In genomic region chr7:45869107-45869670, GRCm38 (mm10) we compare ENCODE assay signal across 10 mouse cellular contexts. TPM values are rescaled to one million over a fixed set of nuclear protein-coding genes. Genes with fewer than 3 reads are reported as not detected.
DNase-seq lines count a peak whose midpoint lies in the region; ATAC-seq and TF ChIP-seq lines count a peak whose summit lies in the region.
"Had no signal": no experiment of that assay in that cellular context is flagged by ENCODE, and none has a peak within 500 bp of the region (broad histone marks: within the 10 kb centered on the region; RNA-seq: fewer than 3 reads in every experiment).

No protein-coding gene starts in this region.

- no peaks in the 10 kb centered on the region for H3K9me3 ChIP-seq in heart, embryonic 15.5 days (replicated peaks)
- H3K9me3 ChIP-seq in embryonic facial prominence, embryonic 12.5 days = no peaks in the 10 kb centered on the region
- no peaks in the 10 kb centered on the region for H3K9me3 ChIP-seq in hindbrain, embryonic 11.5 days (ENCODE audit: control insufficient read depth, low read length)
- no peaks in the 10 kb centered on the region for H3K9me3 ChIP-seq in midbrain, embryonic 16.5 days (replicated peaks; ENCODE audit: control insufficient read depth, low read length, poor library complexity, severe bottlenecking)

- no peak for TF ChIP-seq EP300 in heart, adult 2 months (IDR thresholded peaks at IDR 0.05; ENCODE audit: insufficient read depth, low read depth, low read length)

- DNase-seq in heart, adult 2 months = no peak
- DNase-seq in hindbrain, embryonic 11.5 days (ENCODE audit: low spot score) = peak; percentile 42
- no peak for DNase-seq in spleen, postnatal 36 days (ENCODE audit: low spot score in 2 of 2)
- DNase-seq in natural killer cell, adult 2 months (ENCODE audit: low spot score in 2 of 2) = no peak
- no peak for DNase-seq in frontal cortex, postnatal 14 days (ENCODE audit: low spot score in 2 of 2)
- DNase-seq: lung, postnatal 14 days had no signal

- H3K4me2 ChIP-seq in heart, embryonic 15.5 days = peak overlapping the region; percentile 61
- peak overlapping the region; percentile 65 for H3K4me2 ChIP-seq in embryonic facial prominence, embryonic 12.5 days (replicated peaks)
- peak overlapping the region; percentile 56 for H3K4me2 ChIP-seq in hindbrain, embryonic 11.5 days (replicated peaks; ENCODE audit: low read depth, low read length)
- H3K4me2 ChIP-seq in midbrain, embryonic 16.5 days (ENCODE audit: low read length) = peak overlapping the region; percentile 76

- WGBS in heart, embryonic 15.5 days = 10% methylated on average over 8 of the region's 8 CpGs
- WGBS in heart, adult 2 months = 28% methylated on average over 8 of the region's 8 CpGs
- WGBS in embryonic facial prominence, embryonic 12.5 days = 16% methylated on average over 8 of the region's 8 CpGs
- WGBS in hindbrain, embryonic 11.5 days = 14% methylated on average over 8 of the region's 8 CpGs
- 7% methylated on average over 8 of the region's 8 CpGs for WGBS in midbrain, embryonic 16.5 days

- no peak for ATAC-seq in heart, embryonic 15.5 days (replicated peaks; ENCODE audit: insufficient number of reproducible peaks, insufficient read depth, low FRiP score, low read depth)
- ATAC-seq in embryonic facial prominence, embryonic 12.5 days (ENCODE audit: insufficient number of reproducible peaks, insufficient read depth, low FRiP score, low TSS enrichment) = no peak
- no peak for ATAC-seq in hindbrain, embryonic 11.5 days (ENCODE audit: low FRiP score)
- no peak for ATAC-seq in midbrain, embryonic 16.5 days

- H3K4me1 ChIP-seq in heart, embryonic 15.5 days (replicated peaks) = peaks cover 52% of the 10 kb centered on the region
- peaks cover 7% of the 10 kb centered on the region for H3K4me1 ChIP-seq in heart, adult 2 months (ENCODE audit: control insufficient read depth, insufficient read depth, low read length)
- peaks cover 44% of the 10 kb centered on the region for H3K4me1 ChIP-seq in embryonic facial prominence, embryonic 12.5 days
- peaks cover 15% of the 10 kb centered on the region for H3K4me1 ChIP-seq in hindbrain, embryonic 11.5 days (replicated peaks; ENCODE audit: control insufficient read depth, insufficient read depth, low read length)
- H3K4me1 ChIP-seq in midbrain, embryonic 16.5 days (ENCODE audit: control insufficient read depth, insufficient read depth, low read length) = peaks cover 34% of the 10 kb centered on the region

- peaks cover 48% of the 10 kb centered on the region for H3K27me3 ChIP-seq in heart, embryonic 15.5 days
- peaks cover 7% of the 10 kb centered on the region for H3K27me3 ChIP-seq in heart, adult 2 months (ENCODE audit: control insufficient read depth, insufficient read depth, low read length)
- peaks cover 56% of the 10 kb centered on the region for H3K27me3 ChIP-seq in embryonic facial prominence, embryonic 12.5 days
- H3K27me3 ChIP-seq in hindbrain, embryonic 11.5 days (ENCODE audit: control insufficient read depth, insufficient read depth, low read length) = peaks cover 39% of the 10 kb centered on the region
- H3K27me3 ChIP-seq in midbrain, embryonic 16.5 days (ENCODE audit: control insufficient read depth, insufficient read depth, low read depth, low read length) = no peaks in the 10 kb centered on the region

- H3K27ac ChIP-seq in heart, embryonic 15.5 days = no peak overlapping the region
- no peak overlapping the region for H3K27ac ChIP-seq in heart, adult 2 months
- no peak overlapping the region for H3K27ac ChIP-seq in embryonic facial prominence, embryonic 12.5 days
- no peak overlapping the region for H3K27ac ChIP-seq in hindbrain, embryonic 11.5 days (ENCODE audit: low read depth, low read length)
- H3K27ac ChIP-seq in midbrain, embryonic 16.5 days (ENCODE audit: low read length) = peak overlapping the region; percentile 19

- no peak for TF ChIP-seq CTCF in heart, adult 2 months (IDR thresholded peaks at IDR 0.05)

- intact Hi-C loops in heart, adult 2 months (cut with DNase I) = no loop called here

- H3K9ac ChIP-seq in heart, embryonic 15.5 days = peak overlapping the region; percentile 33; the same call in 1 of the 2 replicates
- no peak overlapping the region for H3K9ac ChIP-seq in heart, adult 2 months (ENCODE audit: low read depth, low read length)
- H3K9ac ChIP-seq in embryonic facial prominence, embryonic 12.5 days = peak overlapping the region; percentile 20; the same call in 1 of the 2 replicates
- peak overlapping the region; percentile 50 for H3K9ac ChIP-seq in hindbrain, embryonic 11.5 days (ENCODE audit: low read depth, low read length)
- peak overlapping the region; percentile 93 for H3K9ac ChIP-seq in midbrain, embryonic 16.5 days (ENCODE audit: low read depth, low read length)

- no peaks in the 10 kb centered on the region for H3K36me3 ChIP-seq in heart, embryonic 15.5 days
- H3K36me3 ChIP-seq in heart, adult 2 months (ENCODE audit: control insufficient read depth, insufficient read depth, low read length) = peaks cover 1% of the 10 kb centered on the region
- H3K36me3 ChIP-seq in embryonic facial prominence, embryonic 12.5 days = 0 out of 2 replicates have a peak, but pooled peaks cover 3% of the 10 kb centered on the region
- no peaks in the 10 kb centered on the region for H3K36me3 ChIP-seq in hindbrain, embryonic 11.5 days (ENCODE audit: control insufficient read depth, insufficient read depth, low read length)
- no peaks in the 10 kb centered on the region for H3K36me3 ChIP-seq in midbrain, embryonic 16.5 days (ENCODE audit: control insufficient read depth, insufficient read depth, low read length)

- no peak for TF ChIP-seq POLR2A in heart, adult 2 months (IDR thresholded peaks at IDR 0.05; ENCODE audit: insufficient read depth, low read depth, low read length)

- H3K79me2 ChIP-seq in heart, adult 2 months (replicated peaks; ENCODE audit: control insufficient read depth, insufficient read depth, low read length) = 0 out of 2 replicates have a peak, but pooled peaks cover under 1% of the 10 kb centered on the region

- H3K4me3 ChIP-seq in heart, embryonic 15.5 days = peak overlapping the region; percentile 31
- no peak overlapping the region for H3K4me3 ChIP-seq in heart, adult 2 months
- H3K4me3 ChIP-seq in embryonic facial prominence, embryonic 12.5 days = 0 out of 2 replicates have a peak overlapping the region, but pooled peaks have one; percentile 32
- peak overlapping the region; percentile 28 for H3K4me3 ChIP-seq in hindbrain, embryonic 11.5 days (ENCODE audit: low read depth, low read length)
- peak overlapping the region; percentile 62 for H3K4me3 ChIP-seq in midbrain, embryonic 16.5 days (ENCODE audit: low read depth, low read length)

RNA-seq across cellular contexts. Expression of gene Kdelr1, which starts 3.4 kb away (rescaled TPM):
- 54.6 and 65.0 TPM in 2 replicates for polyA plus RNA-seq in heart, embryonic 15.5 days (2015; fragmentation: Nextera tagmentation; extraction: Ambion mirVana)
- 100 to 1,000 TPM; 107 to 126 TPM for total RNA-seq in heart, adult 2 months (2021)
- 254 and 344 TPM in 2 replicates for polyA plus RNA-seq in heart, adult 2 months (2012; rRNA removed)
- polyA plus RNA-seq in embryonic facial prominence, embryonic 12.5 days (2016; fragmentation: Nextera tagmentation; extraction: Ambion mirVana) = 53.6 and 66.3 TPM in 2 replicates
- polyA plus RNA-seq in hindbrain, embryonic 11.5 days (2014; fragmentation: Nextera tagmentation; extraction: Ambion mirVana) = 75.9 and 99.4 TPM in 2 replicates
- 52.2 and 55.0 TPM in 2 replicates for polyA plus RNA-seq in midbrain, embryonic 16.5 days (2015; fragmentation: Nextera tagmentation; extraction: Ambion mirVana)

RNA-seq across cellular contexts. Expression of gene Grin2d, which starts 9.0 kb away (rescaled TPM):
- polyA plus RNA-seq in heart, embryonic 15.5 days (2015; fragmentation: Nextera tagmentation; extraction: Ambion mirVana) = 0.21 and 0.27 TPM in 2 replicates
- total RNA-seq in heart, adult 2 months (2021) = under 1 TPM; 0.31 to 0.43 TPM
- 0.56 and 0.92 TPM in 2 replicates for polyA plus RNA-seq in heart, adult 2 months (2012; rRNA removed)
- 0.56 and 0.64 TPM in 2 replicates for polyA plus RNA-seq in embryonic facial prominence, embryonic 12.5 days (2016; fragmentation: Nextera tagmentation; extraction: Ambion mirVana)
- polyA plus RNA-seq in hindbrain, embryonic 11.5 days (2014; fragmentation: Nextera tagmentation; extraction: Ambion mirVana) = 0.39 and 0.42 TPM in 2 replicates
- polyA plus RNA-seq in midbrain, embryonic 16.5 days (2015; fragmentation: Nextera tagmentation; extraction: Ambion mirVana) = 3.4 and 4.8 TPM in 2 replicates
- total RNA-seq: granulocyte monocyte progenitor cell, adult 5-6 weeks had no signal

RNA-seq across cellular contexts. Expression of gene Syngr4, which starts 27.3 kb away (rescaled TPM):
- 0.65 and 0.76 TPM in 2 replicates for polyA plus RNA-seq in heart, embryonic 15.5 days (2015; fragmentation: Nextera tagmentation; extraction: Ambion mirVana)
- total RNA-seq in heart, adult 2 months (2021) = not detected
- 0.38 and 0.53 TPM in 2 replicates for polyA plus RNA-seq in heart, adult 2 months (2012; rRNA removed)
- polyA plus RNA-seq in embryonic facial prominence, embryonic 12.5 days (2016; fragmentation: Nextera tagmentation; extraction: Ambion mirVana) = 0.33 and 0.82 TPM in 2 replicates
- 0.63 and 0.99 TPM in 2 replicates for polyA plus RNA-seq in hindbrain, embryonic 11.5 days (2014; fragmentation: Nextera tagmentation; extraction: Ambion mirVana)
- not detected in 2 replicates for polyA plus RNA-seq in midbrain, embryonic 16.5 days (2015; fragmentation: Nextera tagmentation; extraction: Ambion mirVana)

RNA-seq across cellular contexts. Expression of gene Tmem143, which starts 27.6 kb away (rescaled TPM):
- 6.6 and 8.0 TPM in 2 replicates for polyA plus RNA-seq in heart, embryonic 15.5 days (2015; fragmentation: Nextera tagmentation; extraction: Ambion mirVana)
- total RNA-seq in heart, adult 2 months (2021) = 100 to 1,000 TPM; 113 to 132 TPM
- polyA plus RNA-seq in heart, adult 2 months (2012; rRNA removed) = 205 and 206 TPM in 2 replicates
- polyA plus RNA-seq in embryonic facial prominence, embryonic 12.5 days (2016; fragmentation: Nextera tagmentation; extraction: Ambion mirVana) = 5.7 and 6.5 TPM in 2 replicates
- polyA plus RNA-seq in hindbrain, embryonic 11.5 days (2014; fragmentation: Nextera tagmentation; extraction: Ambion mirVana) = 3.1 and 4.6 TPM in 2 replicates
- 6.3 and 6.9 TPM in 2 replicates for polyA plus RNA-seq in midbrain, embryonic 16.5 days (2015; fragmentation: Nextera tagmentation; extraction: Ambion mirVana)

RNA-seq across cellular contexts. Expression of gene Grwd1, which starts 38.4 kb away (rescaled TPM):
- polyA plus RNA-seq in heart, embryonic 15.5 days (2015; fragmentation: Nextera tagmentation; extraction: Ambion mirVana) = 29.1 and 38.8 TPM in 2 replicates
- total RNA-seq in heart, adult 2 months (2021) = 10 to 100 TPM; 11.8 to 13.1 TPM
- 9.1 and 9.4 TPM in 2 replicates for polyA plus RNA-seq in heart, adult 2 months (2012; rRNA removed)
- polyA plus RNA-seq in embryonic facial prominence, embryonic 12.5 days (2016; fragmentation: Nextera tagmentation; extraction: Ambion mirVana) = 75.6 and 76.3 TPM in 2 replicates
- 56.7 and 66.0 TPM in 2 replicates for polyA plus RNA-seq in hindbrain, embryonic 11.5 days (2014; fragmentation: Nextera tagmentation; extraction: Ambion mirVana)
- polyA plus RNA-seq in midbrain, embryonic 16.5 days (2015; fragmentation: Nextera tagmentation; extraction: Ambion mirVana) = 38.4 and 45.8 TPM in 2 replicates
